Mouse (Mus musculus): ENCODE measurements around the gene Rptor. TPM values are rescaled to one million over a fixed set of nuclear protein-coding genes. Genes with fewer than 3 reads are reported as not detected.

Rptor gene
- total RNA-seq, 2 experiments from 2014 or later = 30.4 to 34.0 TPM

DNA sequence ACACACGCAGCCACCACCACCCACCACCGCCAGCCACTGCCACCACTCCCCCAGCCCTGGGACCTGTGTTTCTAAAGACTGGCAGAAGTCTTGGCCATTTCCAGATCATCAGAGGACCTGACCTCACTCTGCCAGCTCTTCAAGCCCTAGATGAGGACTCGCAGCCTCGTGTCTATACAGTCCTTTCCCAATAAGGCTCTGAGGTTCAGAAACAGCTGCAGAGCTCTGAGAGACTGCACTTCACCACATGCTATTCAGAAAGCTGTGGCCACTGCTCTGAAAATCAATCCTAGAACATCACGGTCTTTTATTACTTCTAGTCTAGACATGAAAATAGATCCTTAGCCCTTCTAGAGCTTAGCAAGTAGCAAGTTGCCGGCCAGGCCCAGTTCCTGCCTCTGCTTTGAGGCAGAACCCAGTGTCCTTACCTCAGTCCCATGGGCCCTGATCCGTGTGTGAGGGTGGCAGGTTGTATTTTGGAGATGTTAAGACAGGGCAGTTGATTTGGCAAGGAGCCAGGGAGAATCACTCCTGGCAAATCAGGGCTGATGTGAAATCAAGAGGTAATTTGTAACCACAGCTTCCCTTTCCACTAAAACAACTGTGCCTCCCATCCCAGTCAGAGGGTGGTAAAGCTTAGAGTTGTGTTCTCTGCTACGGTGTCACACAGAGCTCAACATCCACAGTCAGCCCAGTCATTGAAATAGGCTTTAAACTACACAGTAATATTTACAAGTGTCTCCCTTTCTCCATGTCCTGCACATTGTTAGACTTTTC lies 260.0 kb downstream of the Rptor start:
- DNase-seq = peak in 1 of 2 experiments; percentile 8

DNA sequence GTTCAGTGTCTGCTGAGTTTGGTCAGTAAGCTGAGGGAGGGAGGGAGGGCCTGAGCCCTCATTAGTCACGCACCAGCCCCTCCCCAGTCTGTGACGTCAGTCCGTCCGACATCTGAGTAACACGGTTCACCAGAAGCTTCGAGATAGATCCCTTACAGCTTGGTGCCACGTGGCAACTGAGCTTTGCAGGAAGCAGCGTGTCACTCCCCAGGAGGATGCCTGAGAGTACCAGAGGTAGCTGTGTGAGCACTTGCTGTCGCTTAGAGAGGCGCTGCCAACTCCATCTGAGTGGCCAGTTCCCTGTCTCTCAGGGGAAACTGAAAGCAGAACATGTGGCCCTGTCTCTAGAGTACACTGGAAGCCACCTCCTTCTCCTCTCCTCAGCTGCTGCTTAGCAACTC lies 260.7 kb downstream of the Rptor start:
- peak; percentile 36 to 53 for DNase-seq

DNA sequence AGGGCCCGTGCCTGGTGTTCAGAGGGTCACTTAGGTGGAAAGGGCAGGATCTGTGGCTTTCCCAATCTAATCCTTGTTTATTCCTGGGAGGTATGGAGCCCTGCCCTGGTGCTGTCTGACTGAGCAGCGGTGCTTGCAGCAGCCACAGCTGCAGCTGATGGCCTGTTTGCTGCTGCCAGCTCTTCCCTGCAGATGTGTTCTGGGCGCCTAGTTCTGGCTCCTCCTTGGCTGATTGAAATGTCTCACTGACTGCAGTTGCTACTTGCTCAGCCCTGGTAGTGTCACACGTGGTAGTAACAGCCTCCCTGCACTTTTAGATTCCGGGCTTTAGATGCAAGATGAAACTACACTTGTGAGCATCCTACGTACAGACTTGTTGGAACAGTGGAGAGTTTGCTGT lies 264.1 kb downstream of the Rptor start:
- DNase-seq = no peak

DNA sequence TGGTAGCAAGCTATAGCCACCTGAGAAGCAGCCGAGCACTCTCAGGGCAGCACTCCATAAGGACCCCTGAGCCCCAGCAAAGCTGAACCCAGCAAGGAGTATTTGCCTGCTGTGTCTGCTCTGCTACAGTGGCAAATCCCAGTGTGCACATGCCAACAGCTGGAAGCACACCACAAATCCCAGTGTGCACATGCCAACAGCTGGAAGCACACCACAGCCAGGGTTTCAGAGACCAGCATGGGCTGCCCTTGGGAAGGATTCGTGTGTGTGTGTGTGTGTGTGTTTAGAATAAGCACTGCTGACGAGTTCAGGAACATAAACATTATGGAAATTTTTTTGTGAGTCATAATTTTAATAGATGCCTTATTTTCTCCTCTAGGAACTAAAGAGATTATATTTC lies 265.4 kb downstream of the Rptor start:
- DNase-seq = no peak

DNA sequence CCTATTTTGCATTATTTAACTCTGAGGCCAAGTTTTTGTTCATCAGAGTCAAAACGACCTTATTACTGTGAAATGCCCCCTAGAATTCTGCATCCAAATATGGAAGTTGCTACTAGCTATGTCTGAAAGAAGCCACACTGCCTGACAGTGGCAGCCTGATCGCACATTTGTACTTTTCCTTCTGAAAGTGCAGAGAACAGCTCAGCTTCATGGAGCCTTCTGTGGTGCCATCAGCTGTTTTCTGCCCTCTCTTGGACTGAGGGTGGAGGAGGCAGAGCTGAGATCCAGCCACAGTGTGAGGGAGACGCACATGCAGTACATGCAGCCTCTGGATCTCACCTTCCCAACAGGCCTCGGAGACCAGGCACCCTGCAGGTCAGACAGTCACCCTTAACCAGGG lies 265.9 kb downstream of the Rptor start:
- DNase-seq = no peak

DNA sequence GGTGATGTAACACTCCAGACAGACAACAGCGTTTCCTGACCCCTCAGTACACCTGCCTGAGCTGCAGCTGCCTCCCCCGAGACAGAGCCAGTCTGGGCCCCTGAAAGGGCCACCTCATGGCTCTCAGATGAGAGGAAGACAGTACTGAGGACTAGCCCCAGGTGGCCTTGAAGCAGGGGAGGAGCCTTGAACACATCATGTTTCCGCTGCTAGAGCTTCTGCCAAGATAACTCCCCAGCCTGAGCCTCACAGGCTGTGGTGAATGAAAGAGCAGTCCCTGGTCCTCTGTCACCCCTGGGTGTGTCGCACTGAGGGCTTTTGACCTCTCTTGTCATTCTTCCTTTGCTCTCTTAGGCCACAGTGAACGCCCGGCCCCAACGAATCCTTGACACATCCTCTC lies 268.4 kb downstream of the Rptor start:
- no peak for DNase-seq

DNA sequence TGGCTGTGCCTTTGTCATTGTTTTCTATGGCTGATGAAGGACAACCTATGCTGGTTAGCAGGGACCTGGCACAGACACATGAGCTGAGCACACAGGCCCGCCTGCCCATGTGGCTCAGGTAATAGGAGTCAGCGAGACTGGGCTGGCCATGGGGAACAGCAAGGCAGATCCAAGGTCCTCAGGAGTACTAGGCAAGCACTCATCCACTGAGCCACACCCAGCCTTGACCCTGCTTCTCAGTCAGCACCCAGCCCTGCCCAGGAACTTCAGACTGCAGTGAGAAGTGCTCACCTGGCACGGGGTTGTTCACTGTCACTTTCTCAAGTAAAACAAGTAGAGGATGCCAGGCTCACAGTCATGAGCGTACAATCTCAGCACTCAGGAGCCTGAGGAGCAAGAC lies 270.9 kb downstream of the Rptor start:
- no peak for DNase-seq

DNA sequence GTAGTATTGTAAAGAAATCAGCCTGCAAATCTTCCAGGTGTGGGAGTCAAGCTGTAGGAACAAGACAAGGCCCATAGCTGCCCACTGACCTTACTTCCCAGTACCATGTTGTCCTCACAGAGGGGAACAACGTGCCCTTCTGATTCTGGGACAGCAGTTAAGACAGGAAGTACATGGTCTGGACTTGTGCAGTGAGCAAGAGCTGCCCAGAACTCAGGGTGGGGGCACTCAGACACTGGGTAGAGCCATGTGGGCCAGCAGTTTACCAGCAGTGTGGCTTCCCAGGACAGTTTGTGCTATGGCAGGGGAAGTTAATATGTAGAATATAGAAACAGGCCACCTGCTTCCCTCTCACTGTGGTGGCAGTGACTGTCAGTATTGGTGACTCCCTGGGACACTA lies 272.1 kb downstream of the Rptor start:
- no peak for DNase-seq

DNA sequence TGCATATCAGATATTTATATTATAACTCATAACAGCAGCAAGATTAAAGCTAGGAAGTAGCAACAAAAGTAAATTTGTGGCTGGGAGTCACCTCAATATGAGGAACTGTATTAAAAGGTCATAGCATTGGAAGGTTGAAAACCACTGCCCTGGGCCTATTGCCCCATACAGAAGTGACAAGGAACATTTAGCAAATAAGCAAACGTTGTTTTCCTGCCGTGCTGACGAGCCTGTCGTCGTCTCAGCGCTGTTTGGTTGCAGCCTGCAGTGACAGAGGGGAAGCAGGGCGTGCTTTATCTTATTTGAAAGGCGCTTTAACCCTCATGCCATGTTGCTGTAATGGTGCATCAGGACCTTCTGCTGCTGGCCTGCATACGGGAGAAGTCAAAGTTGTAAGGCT lies 273.0 kb downstream of the Rptor start:
- no peak for DNase-seq

DNA sequence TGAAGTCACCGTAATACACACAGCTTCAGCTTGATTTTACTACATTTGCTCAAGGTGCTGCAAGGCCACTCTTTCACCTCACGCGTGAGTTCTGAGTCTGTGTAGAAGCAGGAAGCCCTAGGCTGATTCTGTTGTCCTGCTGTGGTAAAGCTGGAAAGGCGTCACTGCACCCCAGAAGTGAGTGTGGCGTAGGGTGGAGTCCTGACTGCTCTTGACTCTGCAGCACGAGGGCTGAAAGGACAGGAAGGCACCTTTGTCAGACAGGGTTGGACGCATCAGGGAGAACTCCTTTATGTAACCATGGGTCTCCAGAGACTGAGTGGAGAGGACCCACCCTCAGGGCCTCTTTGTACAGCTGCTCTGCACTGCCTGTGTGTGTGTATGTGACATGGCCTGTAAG lies 274.4 kb downstream of the Rptor start:
- DNase-seq = no peak

DNA sequence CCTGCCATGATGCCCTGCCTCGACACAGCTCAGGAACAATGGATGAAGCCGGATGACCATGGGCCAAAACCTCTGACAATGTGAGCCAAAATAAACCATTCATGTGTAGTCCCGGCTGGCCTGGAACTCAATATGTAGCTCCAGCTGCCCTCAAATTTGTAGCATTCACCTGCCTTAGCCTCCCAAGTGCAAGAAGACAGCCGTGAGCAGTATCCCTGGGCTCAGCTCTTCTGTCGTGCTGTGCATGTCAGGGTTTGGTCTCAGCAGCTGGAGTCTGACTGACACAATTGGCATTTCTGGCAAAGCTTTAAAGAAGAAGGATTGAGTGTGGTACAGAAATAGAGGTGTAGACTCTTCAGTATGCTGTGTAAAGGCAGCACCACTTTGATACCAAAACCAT lies 276.9 kb downstream of the Rptor start:
- no peak for DNase-seq

DNA sequence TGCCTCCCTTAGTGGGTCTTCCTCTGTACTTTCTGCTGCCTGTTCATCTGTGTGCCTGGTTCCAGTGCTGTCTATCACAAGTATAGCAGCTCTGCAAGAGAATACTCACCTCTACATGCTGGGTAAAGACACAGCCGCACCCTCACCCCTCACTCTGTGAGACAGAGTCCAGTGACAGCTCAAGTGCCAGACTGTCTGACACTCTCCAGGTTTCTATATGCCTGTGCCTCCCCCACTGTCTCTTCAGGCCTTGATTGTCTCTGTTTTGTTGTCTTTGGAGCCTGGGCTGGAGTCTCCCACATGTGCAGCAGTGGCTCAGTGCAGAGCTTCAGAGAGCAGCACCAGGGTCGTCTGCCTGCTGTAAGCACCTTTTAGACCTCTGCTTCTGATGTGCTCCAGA lies 280.9 kb downstream of the Rptor start:
- DNase-seq = no peak

DNA sequence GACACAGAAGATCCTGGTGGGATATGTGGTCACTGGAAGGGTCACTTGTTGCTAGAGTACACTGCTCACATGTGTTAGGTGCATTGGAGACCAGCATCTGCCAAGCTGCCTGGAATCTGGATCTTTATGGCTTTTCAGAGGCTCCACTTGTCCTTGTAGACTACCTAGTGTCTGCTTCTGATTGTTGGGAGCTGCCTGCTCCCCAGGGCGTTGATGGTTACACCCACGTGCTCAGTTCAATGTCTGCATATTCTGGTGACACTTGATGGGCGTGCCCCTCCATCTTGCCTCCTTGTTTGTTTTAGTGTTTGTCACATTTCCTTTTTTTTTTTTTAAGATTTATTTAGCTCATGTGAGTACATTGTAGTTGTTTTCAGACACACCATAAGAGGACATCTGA lies 287.3 kb downstream of the Rptor start:
- no peak for DNase-seq

DNA sequence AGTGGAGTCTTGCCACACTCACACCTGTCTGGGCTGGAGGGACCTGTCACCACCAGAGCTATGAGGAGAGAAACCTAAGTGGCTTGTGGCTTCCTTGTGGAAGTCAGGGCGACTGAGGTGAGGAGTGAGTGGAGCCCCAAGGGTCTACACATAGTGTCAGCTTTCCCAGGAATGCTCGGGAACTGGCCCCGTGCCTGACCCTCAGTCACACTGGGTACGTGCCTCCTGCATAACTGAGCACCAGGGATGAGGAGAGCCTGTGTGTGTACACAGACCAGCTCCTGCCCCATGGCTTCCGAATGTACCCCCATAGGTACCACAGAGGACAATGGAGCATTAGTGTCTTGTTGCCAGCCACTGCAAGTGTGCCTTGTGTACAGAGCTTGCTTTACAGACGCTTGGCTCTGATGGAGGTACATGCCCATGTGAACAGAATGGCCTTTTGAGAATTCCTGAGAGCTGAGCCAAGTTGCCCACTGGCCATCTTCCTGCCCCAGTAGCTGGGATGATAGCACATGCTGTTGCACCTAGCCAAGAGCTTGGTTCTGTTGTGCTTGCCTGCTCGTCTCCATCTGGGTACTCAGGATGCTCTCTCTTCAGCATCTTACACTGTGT lies 289.0 kb downstream of the Rptor start:
- DNase-seq = no peak

DNA sequence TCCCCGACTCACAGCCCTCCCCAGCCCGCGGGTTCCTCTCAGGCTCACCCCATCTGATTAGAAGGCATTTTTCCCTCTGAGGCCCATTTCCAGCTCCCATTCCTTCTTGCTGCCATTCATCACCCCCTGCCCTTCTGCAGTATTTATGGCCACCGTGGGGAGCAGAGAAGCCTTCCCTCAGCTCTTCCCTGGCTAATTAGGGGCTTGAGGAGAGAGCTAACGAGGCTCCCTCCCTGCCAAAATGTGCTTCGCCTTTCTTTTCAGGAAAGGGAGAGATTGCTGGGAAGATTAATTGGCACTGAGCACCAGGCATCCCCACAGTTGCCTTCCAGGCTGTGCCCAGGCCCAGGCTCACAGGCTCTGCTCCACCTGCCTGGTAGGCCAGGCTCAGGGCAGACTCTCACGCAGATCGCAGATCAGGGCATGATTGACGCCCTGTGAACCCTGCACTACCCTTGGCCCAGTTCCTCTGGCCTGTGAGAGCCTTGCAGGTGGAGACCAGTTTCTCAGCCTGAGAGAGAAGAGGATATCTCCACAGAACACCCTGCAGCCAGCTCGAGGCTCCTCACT lies 291.0 kb downstream of the Rptor start:
- no peak for DNase-seq

DNA sequence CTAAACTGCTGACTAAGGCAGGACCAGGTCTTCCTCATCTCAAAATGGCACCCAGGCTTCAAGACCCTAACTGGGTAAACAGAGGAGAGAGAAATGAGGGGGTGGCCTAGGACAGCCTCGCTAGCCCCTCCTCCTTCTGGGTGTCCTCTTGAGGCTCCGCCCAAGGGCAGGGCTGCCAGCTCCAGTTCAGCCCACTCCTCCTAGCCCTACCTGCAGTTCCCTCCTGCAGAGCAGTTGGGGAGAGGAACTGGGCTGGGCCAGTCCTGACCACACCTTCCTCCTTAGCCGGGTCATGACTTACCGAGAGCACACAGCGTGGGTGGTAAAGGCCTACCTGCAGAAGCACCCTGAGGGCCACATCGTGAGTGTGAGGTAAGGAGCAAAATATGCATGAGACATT lies 291.9 kb downstream of the Rptor start:
- no peak for DNase-seq

DNA sequence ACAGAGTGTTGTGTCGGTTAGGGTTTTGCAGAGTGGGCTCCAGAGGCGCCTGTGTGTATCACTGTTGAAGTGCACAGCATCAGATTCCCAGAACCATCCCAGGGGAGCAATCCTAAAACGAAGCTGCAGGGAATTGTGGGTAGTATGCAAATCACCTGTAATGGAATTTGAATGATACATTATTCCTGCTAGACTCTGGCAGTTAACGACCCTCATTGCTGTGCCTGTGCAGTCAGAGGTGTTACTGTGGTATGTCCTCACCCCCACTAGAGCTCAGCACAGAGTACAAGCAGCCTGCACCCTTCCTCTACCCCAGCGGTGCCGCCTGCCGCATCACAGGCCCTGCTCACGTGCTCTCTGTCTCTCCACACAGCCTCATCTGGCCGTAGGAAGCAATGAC lies 294.3 kb downstream of the Rptor start:
- DNase-seq = no peak

DNA sequence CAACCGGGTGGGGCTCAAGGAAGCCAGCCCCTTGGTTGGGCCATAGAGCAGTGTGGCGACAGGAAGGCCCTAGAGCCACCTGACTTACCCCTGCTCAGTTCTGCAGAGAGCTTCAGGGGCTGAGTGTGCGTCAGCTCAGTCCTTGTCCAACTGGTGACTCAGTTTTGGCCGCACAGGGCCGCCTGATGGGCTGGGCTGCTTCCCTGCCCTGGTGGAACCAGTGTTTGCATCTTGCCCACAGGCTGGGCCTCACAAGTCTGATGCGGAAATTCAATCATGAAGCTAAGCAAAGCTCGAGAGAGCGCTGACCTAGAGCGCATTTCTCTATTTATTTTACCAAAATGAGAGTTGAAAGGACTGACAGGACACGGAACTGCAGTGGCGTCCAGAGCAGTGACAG lies 296.3 kb downstream of the Rptor start:
- no peak for DNase-seq

DNA sequence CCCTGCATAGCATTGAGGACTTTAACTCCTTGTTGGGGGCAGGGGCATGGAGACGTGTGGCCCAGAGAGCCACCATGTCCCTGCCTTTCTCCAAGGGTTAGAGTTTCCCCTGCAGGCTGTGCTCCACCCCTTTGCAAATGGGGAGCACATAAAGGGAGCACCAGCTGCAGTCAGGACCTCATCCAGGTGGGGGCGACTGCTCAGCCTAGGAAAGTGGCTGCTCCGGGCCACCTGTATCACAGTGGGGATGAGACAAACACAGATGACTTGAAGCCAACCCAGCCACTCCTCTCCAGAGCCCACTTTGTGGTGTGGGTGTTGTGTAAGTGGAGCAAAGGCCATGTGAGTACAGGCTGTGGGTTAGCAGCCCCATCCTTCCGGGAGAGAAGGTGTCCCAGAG lies 298.5 kb downstream of the Rptor start:
- DNase-seq = no peak

DNA sequence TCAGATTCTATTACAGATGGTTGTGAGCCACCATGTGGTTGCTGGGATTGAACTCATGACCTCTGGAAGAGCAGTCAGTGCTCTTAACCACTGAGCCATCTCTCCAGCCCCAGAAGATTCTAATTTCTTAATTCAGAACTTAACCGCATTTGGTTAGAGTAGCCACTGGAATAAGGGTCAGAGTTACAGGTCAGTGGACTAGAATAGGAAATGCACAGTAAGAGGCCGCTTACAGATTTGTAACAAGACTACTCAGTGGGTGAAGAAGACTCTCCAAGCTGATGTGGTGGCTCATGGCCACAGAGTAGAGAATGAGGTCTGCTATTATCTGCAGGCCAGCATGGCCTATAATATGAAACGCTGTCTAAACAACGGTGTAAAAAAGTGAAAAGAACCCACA lies 300.2 kb downstream of the Rptor start:
- no peak for DNase-seq

DNA sequence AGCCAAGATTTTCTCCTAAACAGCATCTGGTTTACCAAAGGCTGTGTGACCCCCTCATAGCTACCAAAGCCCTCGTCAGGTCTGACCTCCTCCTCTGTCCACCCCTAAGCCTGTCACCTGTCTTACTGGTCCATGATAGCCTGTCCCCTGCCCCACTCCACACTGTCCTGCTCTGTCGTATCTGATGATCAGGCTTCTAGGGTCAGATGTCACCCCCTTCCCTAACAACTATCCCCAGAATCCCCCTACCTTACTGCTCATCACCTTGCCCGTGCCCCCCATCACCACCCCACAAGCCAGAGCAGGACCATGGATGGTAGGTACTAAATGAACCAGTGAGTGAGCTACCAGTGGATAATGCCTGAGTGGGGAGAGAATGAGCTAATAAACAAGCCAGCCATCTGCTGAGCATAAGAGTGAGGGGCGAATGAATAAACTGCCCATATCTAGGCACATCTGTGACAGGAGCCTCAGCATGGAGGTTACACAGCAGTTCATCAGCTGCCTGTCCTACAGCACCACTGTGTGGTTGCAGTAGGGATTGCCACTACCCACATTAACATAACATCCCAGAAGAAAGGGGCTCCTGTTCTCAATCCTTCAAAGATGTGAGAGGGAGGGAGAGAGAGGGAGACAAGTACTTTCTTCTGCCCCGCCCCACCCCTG lies 302.0 kb downstream of the Rptor start:
- DNase-seq = peak; percentile 37 to 68

DNA sequence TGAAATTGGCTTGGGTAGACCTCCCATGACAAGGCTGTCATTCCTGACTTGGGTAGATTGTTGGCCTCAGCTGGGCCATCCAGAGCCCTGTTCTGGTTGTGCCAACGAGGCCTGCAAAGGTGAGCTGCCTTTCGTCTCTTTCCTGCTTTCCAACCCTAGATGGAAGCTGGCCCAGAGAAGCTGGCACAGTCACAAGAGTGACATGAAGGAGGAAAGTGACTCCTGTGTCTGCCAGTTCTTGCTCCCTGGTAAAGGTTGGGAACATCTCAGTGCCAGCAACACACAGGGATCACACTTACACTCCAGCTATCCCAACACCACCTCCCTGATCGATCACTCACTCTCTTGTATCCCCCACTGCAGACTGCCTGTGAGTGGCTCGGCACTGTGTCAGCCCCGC lies 303.1 kb downstream of the Rptor start:
- DNase-seq = no peak

DNA sequence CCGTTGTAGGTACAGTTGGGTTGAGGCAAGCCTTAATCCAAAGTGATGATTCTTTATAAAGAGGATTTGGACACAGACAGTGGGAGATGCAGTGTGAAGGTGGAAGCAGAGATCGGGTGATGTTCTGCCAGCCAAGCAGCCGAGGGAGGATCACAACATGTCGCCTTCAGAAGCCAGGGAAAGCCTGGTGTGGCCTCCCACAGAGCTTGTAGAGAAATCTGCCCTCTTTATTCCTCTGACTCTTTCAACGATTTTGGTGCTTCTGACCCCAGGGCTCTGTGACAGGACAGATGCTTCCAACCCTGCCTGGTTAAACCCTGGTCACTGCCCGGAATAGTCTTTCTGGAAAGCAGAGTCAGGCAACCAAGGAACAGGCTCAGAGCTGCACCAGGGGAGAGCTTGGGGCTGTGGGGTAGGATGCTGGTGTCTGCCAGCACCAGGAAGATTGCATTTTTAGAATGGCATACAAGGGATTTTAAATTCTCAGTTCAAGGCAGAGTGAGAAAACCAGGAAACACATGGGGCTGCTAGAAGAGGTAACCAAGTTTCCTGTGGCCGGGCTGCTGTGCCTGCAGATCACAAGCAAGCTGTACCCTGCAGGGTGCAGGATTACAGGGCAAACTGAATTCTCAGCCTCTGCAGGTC lies 304.4 kb downstream of the Rptor start:
- no peak for DNase-seq
